Mouse (Mus musculus): ENCODE results near the gene Plcz1.

GRCm38 (mm10) chr6:139966684-139967083 lies 74.6 kb downstream of the Plcz1 start:
- TF ChIP-seq CTCF (IDR thresholded peaks at IDR 0.05; ENCODE audit: insufficient read depth, low read depth, low read length) (no peak), POLR2A (IDR thresholded peaks at IDR 0.05; ENCODE audit: insufficient read depth, low read depth, low read length) (no peak)
